Comparison of ENCODE assay signal across 8 mouse cellular contexts in genomic region chr5:125389579-125390441, GRCm38 (mm10). TPM values are rescaled to one million over a fixed set of nuclear protein-coding genes. Genes with fewer than 3 reads are reported as not detected.
DNase-seq lines count a peak whose midpoint lies in the region; ATAC-seq and TF ChIP-seq lines count a peak whose summit lies in the region.

Gene Ubc, minus strand, starts transcription at chr5:125390202.

- H3K36me3 ChIP-seq in embryonic facial prominence, embryonic 15.5 days, result peaks cover 12% of the 10 kb centered on the region
- H3K36me3 ChIP-seq in kidney, embryonic 14.5 days (ENCODE audit: control insufficient read depth, insufficient read depth, low read length), result peaks cover 17% of the 10 kb centered on the region
- peaks cover 16% of the 10 kb centered on the region for H3K36me3 ChIP-seq in limb, embryonic 15.5 days
- H3K36me3 ChIP-seq in midbrain, postnatal 0 days (ENCODE audit: insufficient read depth, low read length), result peaks cover 6% of the 10 kb centered on the region

- peak; percentile 44; the same call in 1 of the 2 replicates for ATAC-seq in embryonic facial prominence, embryonic 15.5 days (ENCODE audit: insufficient number of reproducible peaks, low FRiP score, low TSS enrichment, low read depth)
- ATAC-seq in kidney, embryonic 14.5 days (ENCODE audit: low FRiP score, low TSS enrichment), result peak; percentile 63
- ATAC-seq in limb, embryonic 15.5 days (ENCODE audit: insufficient number of reproducible peaks, low FRiP score, low TSS enrichment, low read depth), result peak; percentile 45
- ATAC-seq in midbrain, postnatal 0 days (ENCODE audit: low FRiP score), result peak; percentile 71

- peak within 1 kb of the TSS; percentile 84 for H3K4me2 ChIP-seq in embryonic facial prominence, embryonic 15.5 days (replicated peaks)
- peak within 1 kb of the TSS; percentile 97 for H3K4me2 ChIP-seq in kidney, embryonic 14.5 days (replicated peaks; ENCODE audit: low read depth, low read length)
- H3K4me2 ChIP-seq in limb, embryonic 15.5 days, result peak within 1 kb of the TSS; percentile 87
- H3K4me2 ChIP-seq in midbrain, postnatal 0 days (ENCODE audit: low read depth, low read length, poor library complexity, severe bottlenecking), result peak within 1 kb of the TSS; percentile 97

- WGBS in embryonic facial prominence, embryonic 15.5 days, result under 1% methylated on average over 64 of the region's 69 CpGs
- under 1% methylated on average over 68 of the region's 69 CpGs for WGBS in kidney, embryonic 14.5 days
- 1% methylated on average over 69 of the region's 69 CpGs for WGBS in limb, embryonic 15.5 days
- under 1% methylated on average over 66 of the region's 69 CpGs for WGBS in midbrain, postnatal 0 days

- no peaks in the 10 kb centered on the region for H3K9me3 ChIP-seq in embryonic facial prominence, embryonic 15.5 days (replicated peaks)
- H3K9me3 ChIP-seq in kidney, embryonic 14.5 days (ENCODE audit: control insufficient read depth, low read length), result no peaks in the 10 kb centered on the region
- H3K9me3 ChIP-seq in limb, embryonic 15.5 days, result no peaks in the 10 kb centered on the region
- H3K9me3 ChIP-seq in midbrain, postnatal 0 days (ENCODE audit: low read length), result no peaks in the 10 kb centered on the region

- H3K9ac ChIP-seq in embryonic facial prominence, embryonic 15.5 days, result peak within 1 kb of the TSS; percentile 100
- H3K9ac ChIP-seq in kidney, embryonic 14.5 days (ENCODE audit: low read depth, low read length), result peak within 1 kb of the TSS; percentile 95
- H3K9ac ChIP-seq in limb, embryonic 15.5 days, result peak within 1 kb of the TSS; percentile 97
- peak within 1 kb of the TSS; percentile 97 for H3K9ac ChIP-seq in midbrain, postnatal 0 days (replicated peaks; ENCODE audit: low read length, poor library complexity, severe bottlenecking)

- H3K27me3 ChIP-seq in embryonic facial prominence, embryonic 15.5 days, result no peaks in the 10 kb centered on the region
- H3K27me3 ChIP-seq in kidney, embryonic 14.5 days (ENCODE audit: control insufficient read depth, insufficient read depth, low read length), result no peaks in the 10 kb centered on the region
- H3K27me3 ChIP-seq in limb, embryonic 15.5 days, result no peaks in the 10 kb centered on the region
- H3K27me3 ChIP-seq in midbrain, postnatal 0 days (ENCODE audit: insufficient read depth, low read length), result no peaks in the 10 kb centered on the region

- DNase-seq in 3T3-L1 (ENCODE audit: low read depth, low spot score), result peak; percentile 97
- peak; percentile 73 to 83 for DNase-seq in adrenal gland, postnatal 4 days (ENCODE audit: low spot score in 2 of 2)
- DNase-seq in heart, adult 9 months (ENCODE audit: low spot score in 2 of 2), result peak; percentile 91 to 95
- peak; percentile 93 for DNase-seq in midbrain, postnatal 0 days (ENCODE audit: low spot score)
- peak; percentile 91 to 97 for DNase-seq in spleen, postnatal 10 days (ENCODE audit: low spot score in 2 of 2)

- peak within 1 kb of the TSS; percentile 99 for H3K27ac ChIP-seq in embryonic facial prominence, embryonic 15.5 days (replicated peaks)
- H3K27ac ChIP-seq in kidney, embryonic 14.5 days (ENCODE audit: low read depth, low read length), result peak within 1 kb of the TSS; percentile 91
- H3K27ac ChIP-seq in limb, embryonic 15.5 days, result peak within 1 kb of the TSS; percentile 97
- H3K27ac ChIP-seq in midbrain, postnatal 0 days (ENCODE audit: low read depth, low read length), result peak within 1 kb of the TSS; percentile 99

- H3K4me3 ChIP-seq in embryonic facial prominence, embryonic 15.5 days (replicated peaks), result peak within 1 kb of the TSS; percentile 100
- peak within 1 kb of the TSS; percentile 87 for H3K4me3 ChIP-seq in kidney, embryonic 14.5 days (ENCODE audit: low read length)
- peak within 1 kb of the TSS; percentile 78 for H3K4me3 ChIP-seq in limb, embryonic 15.5 days
- peak within 1 kb of the TSS; percentile 100 for H3K4me3 ChIP-seq in midbrain, postnatal 0 days (ENCODE audit: low read depth, low read length)

- H3K4me1 ChIP-seq in embryonic facial prominence, embryonic 15.5 days, result peaks cover 59% of the 10 kb centered on the region
- H3K4me1 ChIP-seq in kidney, embryonic 14.5 days (ENCODE audit: control insufficient read depth, insufficient read depth, low read length), result peaks cover 16% of the 10 kb centered on the region; the same call in 1 of the 2 replicates
- H3K4me1 ChIP-seq in limb, embryonic 15.5 days, result peaks cover 33% of the 10 kb centered on the region
- peaks cover 20% of the 10 kb centered on the region for H3K4me1 ChIP-seq in midbrain, postnatal 0 days (ENCODE audit: insufficient read depth, low read length)

- no peak for TF ChIP-seq CTCF in midbrain, postnatal 0 days (IDR thresholded peaks at IDR 0.05)

RNA-seq across cellular contexts. Expression of gene Ubc, which starts in this region (rescaled TPM):
- total RNA-seq in adrenal gland, postnatal 4 days (2021), result 1,000 to 10,000 TPM; 1,138 to 1,334 TPM
- 1,092 and 1,100 TPM in 2 replicates for polyA plus RNA-seq in embryonic facial prominence, embryonic 15.5 days (2015; fragmentation: Nextera tagmentation; extraction: Ambion mirVana)
- polyA plus RNA-seq in kidney, embryonic 14.5 days (2014; fragmentation: Nextera tagmentation; extraction: Ambion mirVana), result 715 and 1,051 TPM in 2 replicates
- polyA plus RNA-seq in limb, embryonic 15.5 days (2015; fragmentation: Nextera tagmentation; extraction: Ambion mirVana), result 1,133 and 1,236 TPM in 2 replicates
- total RNA-seq in midbrain, postnatal 0 days (2014; rRNA removed), result 915 and 958 TPM in 2 replicates
- 1,268 and 1,306 TPM in 2 replicates for polyA plus RNA-seq in midbrain, postnatal 0 days (2015; fragmentation: Nextera tagmentation; extraction: Ambion mirVana)

Comparison
In these comparisons a context has a peak if more than half of its experiments do, and no peak if none do; other contexts are left out.
1. Peak in every context shown above with its lines: DNase-seq, ATAC-seq, H3K4me3 ChIP-seq and H3K27ac ChIP-seq.